19 mouse cellular contexts compared by ENCODE assay signal in the genomic region with DNA sequence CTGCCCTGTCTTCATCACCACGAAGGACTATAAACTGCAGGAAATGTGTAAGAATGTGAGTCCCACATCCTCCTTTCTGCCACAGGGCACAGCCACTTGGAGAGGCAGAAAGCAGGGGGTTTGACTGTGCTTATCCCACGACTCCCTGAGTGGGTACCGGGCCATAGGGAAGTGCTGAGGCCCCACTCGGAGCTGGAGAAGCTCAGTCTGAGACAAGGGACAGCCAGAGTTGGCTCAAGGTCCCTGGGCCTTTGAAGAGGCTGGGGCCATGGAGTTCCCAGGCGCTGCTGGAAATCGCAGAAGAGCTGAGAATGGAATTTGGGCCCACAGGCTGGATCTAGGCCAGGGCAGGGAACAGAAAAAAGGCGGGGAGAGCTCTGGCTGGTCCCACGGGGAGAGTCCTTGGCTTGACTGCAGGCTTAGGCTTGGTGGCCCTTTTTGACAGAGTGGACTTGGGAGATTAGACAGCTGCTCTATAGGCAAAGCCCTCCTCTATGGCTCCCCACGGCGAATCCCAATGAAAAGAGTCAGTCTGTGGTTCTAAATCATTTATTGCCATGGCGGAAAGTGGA. TPM values are rescaled to one million over a fixed set of nuclear protein-coding genes. Genes with fewer than 3 reads are reported as not detected.
DNase-seq lines count a peak whose midpoint lies in the region; ATAC-seq and TF ChIP-seq lines count a peak whose summit lies in the region.
"Had no signal": no experiment of that assay in that cellular context is flagged by ENCODE, and none has a peak within 500 bp of the region (broad histone marks: within the 10 kb centered on the region; RNA-seq: fewer than 3 reads in every experiment).

No protein-coding gene starts in this region.

- H3K4me3 ChIP-seq in kidney, postnatal 0 days (replicated peaks; ENCODE audit: low read depth, low read length): no peak overlapping the region
- no peak overlapping the region for H3K4me3 ChIP-seq in stomach, embryonic 15.5 days (replicated peaks)
- H3K4me3 ChIP-seq in stomach, postnatal 0 days (ENCODE audit: low read depth, low read length): no peak overlapping the region
- no peak overlapping the region for H3K4me3 ChIP-seq in forebrain, embryonic 12.5 days (replicated peaks)
- H3K4me3 ChIP-seq: limb, embryonic 10.5 days had no signal

- no peak for TF ChIP-seq CTCF in kidney, postnatal 0 days (IDR thresholded peaks at IDR 0.05; ENCODE audit: low read depth)
- TF ChIP-seq CTCF in stomach, postnatal 0 days (IDR thresholded peaks at IDR 0.05; ENCODE audit: low read depth): no peak

- peak; percentile 23 for DNase-seq in kidney, postnatal 0 days (ENCODE audit: low spot score)
- DNase-seq in kidney, postnatal 14 days: no peak
- DNase-seq in stomach, postnatal 0 days (ENCODE audit: low spot score): no peak
- no peak for DNase-seq in thymus, postnatal 25 days
- DNase-seq in cerebellum, adult 18-20 months: no peak
- DNase-seq: cerebellum, adult 8-10 months; liver, postnatal 0 days had no signal

- no peaks in the 10 kb centered on the region for H3K27me3 ChIP-seq in kidney, postnatal 0 days (ENCODE audit: insufficient read depth, low read length)
- no peaks in the 10 kb centered on the region for H3K27me3 ChIP-seq in stomach, embryonic 15.5 days (replicated peaks)
- no peaks in the 10 kb centered on the region for H3K27me3 ChIP-seq in stomach, postnatal 0 days (ENCODE audit: control insufficient read depth, insufficient read depth, low read length)
- H3K27me3 ChIP-seq in forebrain, embryonic 12.5 days: no peaks in the 10 kb centered on the region

- H3K27ac ChIP-seq in kidney, postnatal 0 days: no peak overlapping the region
- H3K27ac ChIP-seq in stomach, embryonic 15.5 days: no peak overlapping the region
- no peak overlapping the region for H3K27ac ChIP-seq in stomach, postnatal 0 days (replicated peaks)
- no peak overlapping the region for H3K27ac ChIP-seq in forebrain, embryonic 12.5 days
- H3K27ac ChIP-seq: limb, embryonic 10.5 days had no signal

- H3K4me2 ChIP-seq in kidney, postnatal 0 days (ENCODE audit: low read length): no peak overlapping the region
- H3K4me2 ChIP-seq in stomach, embryonic 15.5 days: no peak overlapping the region
- no peak overlapping the region for H3K4me2 ChIP-seq in stomach, postnatal 0 days (replicated peaks; ENCODE audit: low read depth)
- no peak overlapping the region for H3K4me2 ChIP-seq in forebrain, embryonic 12.5 days

- no peaks in the 10 kb centered on the region for H3K9me3 ChIP-seq in kidney, postnatal 0 days (replicated peaks; ENCODE audit: low read length)
- no peaks in the 10 kb centered on the region for H3K9me3 ChIP-seq in stomach, embryonic 15.5 days
- H3K9me3 ChIP-seq in stomach, postnatal 0 days (ENCODE audit: control insufficient read depth, low read length): no peaks in the 10 kb centered on the region
- no peaks in the 10 kb centered on the region for H3K9me3 ChIP-seq in forebrain, embryonic 12.5 days
- H3K9me3 ChIP-seq: limb, embryonic 10.5 days had no signal

- ATAC-seq in kidney, postnatal 0 days (replicated peaks; ENCODE audit: low FRiP score, low read depth): no peak
- peak; percentile 27; the same call in 1 of the 2 replicates for ATAC-seq in stomach, embryonic 15.5 days (ENCODE audit: insufficient read depth, low FRiP score, low read depth)
- ATAC-seq in stomach, postnatal 0 days (ENCODE audit: low FRiP score, low TSS enrichment): no peak
- ATAC-seq in granulocyte monocyte progenitor cell, adult 5-6 weeks (replicated peaks; ENCODE audit: poor library complexity, severe bottlenecking): 0 out of 2 replicates have a peak, but pooled peaks have one; percentile 5
- no peak for ATAC-seq in forebrain, embryonic 12.5 days (ENCODE audit: low FRiP score)
- ATAC-seq: liver, postnatal 0 days; midbrain, embryonic 16.5 days; Patski had no signal

- no peaks in the 10 kb centered on the region for H3K4me1 ChIP-seq in kidney, postnatal 0 days (replicated peaks; ENCODE audit: insufficient read depth, low read length)
- H3K4me1 ChIP-seq in stomach, embryonic 15.5 days: no peaks in the 10 kb centered on the region
- H3K4me1 ChIP-seq in stomach, postnatal 0 days (replicated peaks; ENCODE audit: control insufficient read depth, insufficient read depth): no peaks in the 10 kb centered on the region
- H3K4me1 ChIP-seq in forebrain, embryonic 12.5 days: no peaks in the 10 kb centered on the region
- H3K4me1 ChIP-seq: limb, embryonic 10.5 days had no signal

- H3K36me3 ChIP-seq in kidney, postnatal 0 days (ENCODE audit: insufficient read depth, low read length): no peaks in the 10 kb centered on the region
- no peaks in the 10 kb centered on the region for H3K36me3 ChIP-seq in stomach, embryonic 15.5 days
- H3K36me3 ChIP-seq in stomach, postnatal 0 days (ENCODE audit: control insufficient read depth, insufficient read depth, low read length): no peaks in the 10 kb centered on the region
- no peaks in the 10 kb centered on the region for H3K36me3 ChIP-seq in forebrain, embryonic 12.5 days (replicated peaks)
- H3K36me3 ChIP-seq: limb, embryonic 10.5 days had no signal

- 71% methylated on average over 11 of the region's 11 CpGs for WGBS in kidney, postnatal 0 days
- 74% methylated on average over 11 of the region's 11 CpGs for WGBS in stomach, embryonic 15.5 days
- WGBS in stomach, postnatal 0 days: 65% methylated on average over 11 of the region's 11 CpGs
- WGBS in forebrain, embryonic 12.5 days: 78% methylated on average over 11 of the region's 11 CpGs

- H3K9ac ChIP-seq in kidney, postnatal 0 days (ENCODE audit: low read depth, low read length): no peak overlapping the region
- no peak overlapping the region for H3K9ac ChIP-seq in stomach, embryonic 15.5 days
- no peak overlapping the region for H3K9ac ChIP-seq in stomach, postnatal 0 days (ENCODE audit: low read length)
- H3K9ac ChIP-seq in forebrain, embryonic 12.5 days: no peak overlapping the region
- H3K9ac ChIP-seq: liver, postnatal 0 days had no signal

- no peak for TF ChIP-seq EP300 in stomach, postnatal 0 days (optimal IDR thresholded peaks at IDR 0.05)

RNA-seq across cellular contexts. Expression of gene Wdr64, which starts 14.0 kb away (rescaled TPM):
- not detected in 2 replicates for polyA plus RNA-seq in kidney, postnatal 0 days (2015; fragmentation: Nextera tagmentation; extraction: Ambion mirVana)
- polyA plus RNA-seq in stomach, embryonic 15.5 days (2015; fragmentation: Nextera tagmentation; extraction: Ambion mirVana): not detected in 2 replicates
- not detected in 2 replicates for polyA plus RNA-seq in stomach, postnatal 0 days (2015; fragmentation: Nextera tagmentation; extraction: Ambion mirVana)
- not detected in 2 replicates for total RNA-seq in granulocyte monocyte progenitor cell, adult 5-6 weeks (2014; fragmentation: Nextera tagmentation)
- not detected in 2 replicates for total RNA-seq in granulocyte monocyte progenitor cell, adult 5-6 weeks (2017)
- polyA plus RNA-seq in forebrain, embryonic 12.5 days (2016; fragmentation: Nextera tagmentation; extraction: Ambion mirVana): not detected in 2 replicates
- total RNA-seq: gastrocnemius, postnatal 4 days; layer of hippocampus, adult 18-20 months had no signal
- polyA plus RNA-seq: embryonic facial prominence, embryonic 11.5 days; forebrain, embryonic 11.5 days; limb, embryonic 10.5 days; liver, postnatal 0 days; midbrain, embryonic 16.5 days; neural tube, embryonic 14.5 days; Patski; urinary bladder, adult 2 months had no signal

RNA-seq across cellular contexts. Expression of gene Chml, which starts 19.7 kb away (rescaled TPM):
- polyA plus RNA-seq in kidney, postnatal 0 days (2015; fragmentation: Nextera tagmentation; extraction: Ambion mirVana): 2.1 and 2.3 TPM in 2 replicates
- polyA plus RNA-seq in stomach, embryonic 15.5 days (2015; fragmentation: Nextera tagmentation; extraction: Ambion mirVana): 3.2 and 3.3 TPM in 2 replicates
- polyA plus RNA-seq in stomach, postnatal 0 days (2015; fragmentation: Nextera tagmentation; extraction: Ambion mirVana): 1.0 and 1.5 TPM in 2 replicates
- 8.9 and 13.5 TPM in 2 replicates for total RNA-seq in granulocyte monocyte progenitor cell, adult 5-6 weeks (2014; fragmentation: Nextera tagmentation)
- total RNA-seq in granulocyte monocyte progenitor cell, adult 5-6 weeks (2017): 13.8 and 14.5 TPM in 2 replicates
- 6.2 and 6.5 TPM in 2 replicates for polyA plus RNA-seq in forebrain, embryonic 12.5 days (2016; fragmentation: Nextera tagmentation; extraction: Ambion mirVana)

RNA-seq across cellular contexts. Expression of gene Opn3, which starts 19.8 kb away (rescaled TPM):
- polyA plus RNA-seq in kidney, postnatal 0 days (2015; fragmentation: Nextera tagmentation; extraction: Ambion mirVana): 10.3 and 10.5 TPM in 2 replicates
- 8.3 and 8.5 TPM in 2 replicates for polyA plus RNA-seq in stomach, embryonic 15.5 days (2015; fragmentation: Nextera tagmentation; extraction: Ambion mirVana)
- polyA plus RNA-seq in stomach, postnatal 0 days (2015; fragmentation: Nextera tagmentation; extraction: Ambion mirVana): 2.4 and 3.3 TPM in 2 replicates
- total RNA-seq in granulocyte monocyte progenitor cell, adult 5-6 weeks (2014; fragmentation: Nextera tagmentation): 0.13 and 1.3 TPM in 2 replicates
- total RNA-seq in granulocyte monocyte progenitor cell, adult 5-6 weeks (2017): 0.39 and 0.82 TPM in 2 replicates
- polyA plus RNA-seq in forebrain, embryonic 12.5 days (2016; fragmentation: Nextera tagmentation; extraction: Ambion mirVana): 7.7 and 8.5 TPM in 2 replicates

Comparison
In these comparisons a context has a peak if more than half of its experiments do, and no peak if none do; other contexts are left out.
1. ATAC-seq: peak in stomach, embryonic 15.5 days (single experiment) and granulocyte monocyte progenitor cell, adult 5-6 weeks (single experiment); none in kidney, postnatal 0 days (single experiment), stomach, postnatal 0 days (single experiment) and forebrain, embryonic 12.5 days (single experiment).